Mouse (Mus musculus) liver, embryonic 13.5 days (tissue): ENCODE data around the gene Cnpy1. TPM values are rescaled to one million over a fixed set of nuclear protein-coding genes. Genes with fewer than 3 reads are reported as not detected.

Source experiments
- ATAC-seq: fragments of 200-750 bp; cut with Nextera tagmentation; 2 replicates; pipeline ENCODE4 v1.8.0; 2017; ENCODE audit warnings: low read depth, mild to moderate bottlenecking, moderate number of reproducible peaks, moderate library complexity
- DNase-seq: peaks from one replicate; pipeline ENCODE4 v3.0.0; 2022
- H3K27ac ChIP-seq: fragments of 300-500 bp; sonication (generic); 2 replicates; pipeline ENCODE4 v1.5.1; 2015; ENCODE audit warnings: moderate library complexity, mild to moderate bottlenecking, inconsistent platforms
- H3K27me3 ChIP-seq: fragments of 300-500 bp; sonication (generic); 2 replicates; pipeline ENCODE4 v1.6.1; 2015; ENCODE audit warnings: mild to moderate bottlenecking, inconsistent platforms
- H3K36me3 ChIP-seq: fragments of 300-500 bp; sonication (generic); 2 replicates; pipeline ENCODE4 v1.6.1; 2015; ENCODE audit warnings: mild to moderate bottlenecking, inconsistent platforms
- H3K4me1 ChIP-seq: fragments of 300-500 bp; sonication (generic); replicated peaks from 2 replicates; pipeline ENCODE4 v1.6.1; 2015; ENCODE audit warnings: inconsistent platforms
- H3K4me2 ChIP-seq: fragments of 300-500 bp; sonication (generic); 2 replicates; pipeline ENCODE4 v1.6.1; 2015; ENCODE audit warnings: inconsistent platforms, mild to moderate bottlenecking, moderate library complexity
- H3K4me3 ChIP-seq: fragments of 300-500 bp; sonication (generic); replicated peaks from 2 replicates; pipeline ENCODE4 v1.5.1; 2015; ENCODE audit warnings: mild to moderate bottlenecking, inconsistent platforms
- H3K9ac ChIP-seq: fragments of 300-500 bp; sonication (generic); 2 replicates; pipeline ENCODE4 v1.6.1; 2015; ENCODE audit warnings: mild to moderate bottlenecking, inconsistent platforms
- H3K9me3 ChIP-seq: fragments of 300-500 bp; sonication (generic); replicated peaks from 2 replicates; pipeline ENCODE4 v1.6.1; 2016; ENCODE audit warnings: inconsistent platforms
- WGBS: fragments of 180-500 bp; shearing (Covaris S2); methylation state at CpG from one replicate; pipeline ENCODE4 v1.1.7; 2015; ENCODE audit not compliant: insufficient replicate concordance; 5-methylcytosine and 5-hydroxymethylcytosine counted together
- polyA plus RNA-seq: library from polyadenylated mRNA; unstranded; fragments of >200 nt; fragmentation: Nextera tagmentation; extraction: Ambion mirVana; gene quantifications from 2 replicates; pipeline ENCODE4 v1.2.1, GENCODE M21; 2015

Gene Cnpy1
- polyA plus RNA-seq, 1 experiment from 2014 or later: 0.03 TPM

GRCm38 (mm10) chr5:28262070-28262469, 16.5 kb upstream of the Cnpy1 start:
- Histone ChIP-seq H3K4me1 (no peaks in the 10 kb centered on the region), H3K9me3 (no peaks in the 10 kb centered on the region), H3K36me3 (no peaks in the 10 kb centered on the region), H3K27me3 (no peaks in the 10 kb centered on the region), H3K27ac (no peak overlapping the region), H3K9ac (no peak overlapping the region), H3K4me3 (no peak overlapping the region), H3K4me2 (no peak overlapping the region)
- WGBS: 64% methylated on average over 5 of the region's 5 CpGs
- ATAC-seq (no peak), DNase-seq (no peak)

GRCm38 (mm10) chr5:28259939-28260338, 14.3 kb upstream of the Cnpy1 start:
- H3K27ac ChIP-seq: no peak overlapping the region

GRCm38 (mm10) chr5:28259385-28259784, 13.8 kb upstream of the Cnpy1 start:
- no peaks in the 10 kb centered on the region for H3K27me3 ChIP-seq
- ATAC-seq (no peak), DNase-seq (no peak)
- H3K4me1 ChIP-seq: no peaks in the 10 kb centered on the region
- H3K4me3 ChIP-seq: no peak overlapping the region
- H3K9me3 ChIP-seq: no peaks in the 10 kb centered on the region
- H3K36me3 ChIP-seq: no peaks in the 10 kb centered on the region
- no peak overlapping the region for H3K4me2 ChIP-seq
- no peak overlapping the region for H3K9ac ChIP-seq
- WGBS: 7% methylated on average over 1 of the region's 1 CpGs
- H3K27ac ChIP-seq: no peak overlapping the region

More at GRCm38 (mm10) chr5:28259939-28260338, 14.3 kb upstream of the Cnpy1 start:
- H3K27me3 ChIP-seq: no peaks in the 10 kb centered on the region
- DNase-seq (no peak), ATAC-seq (no peak)
- no peaks in the 10 kb centered on the region for H3K9me3 ChIP-seq
- H3K36me3 ChIP-seq: no peaks in the 10 kb centered on the region
- H3K4me1 ChIP-seq: no peaks in the 10 kb centered on the region
- no peak overlapping the region for H3K4me3 ChIP-seq
- no peak overlapping the region for H3K4me2 ChIP-seq
- 67% methylated on average over 1 of the region's 1 CpGs for WGBS
- no peak overlapping the region for H3K9ac ChIP-seq

- Histone ChIP-seq H3K9ac (no peak overlapping the region), H3K4me3 (no peak overlapping the region), H3K4me2 (no peak overlapping the region), H3K27ac (no peak overlapping the region), H3K27me3 (no peaks in the 10 kb centered on the region), H3K4me1 (no peaks in the 10 kb centered on the region), H3K36me3 (no peaks in the 10 kb centered on the region), H3K9me3 (no peaks in the 10 kb centered on the region)
- no peak for DNase-seq
- ATAC-seq: no peak
- 60% methylated on average over 4 of the region's 4 CpGs for WGBS
Measured at GRCm38 (mm10) chr5:28257816-28258215, 12.2 kb upstream of the Cnpy1 start.

- no peak for ATAC-seq
- Histone ChIP-seq H3K36me3 (no peaks in the 10 kb centered on the region), H3K27ac (no peak overlapping the region), H3K4me1 (no peaks in the 10 kb centered on the region), H3K4me2 (no peak overlapping the region), H3K27me3 (no peaks in the 10 kb centered on the region), H3K9ac (no peak overlapping the region), H3K4me3 (no peak overlapping the region), H3K9me3 (no peaks in the 10 kb centered on the region)
- WGBS: 56% methylated on average over 4 of the region's 4 CpGs
- DNase-seq: no peak
Measured at GRCm38 (mm10) chr5:28252999-28253398, 7.4 kb upstream of the Cnpy1 start.

- DNase-seq (no peak), ATAC-seq (no peak)
- WGBS: 62% methylated on average over 4 of the region's 4 CpGs
- no peak overlapping the region for H3K4me3 ChIP-seq
- no peak overlapping the region for H3K9ac ChIP-seq
- H3K27me3 ChIP-seq: no peaks in the 10 kb centered on the region
- H3K36me3 ChIP-seq: no peaks in the 10 kb centered on the region
- no peaks in the 10 kb centered on the region for H3K4me1 ChIP-seq
- H3K27ac ChIP-seq: no peak overlapping the region
- no peak overlapping the region for H3K4me2 ChIP-seq
- H3K9me3 ChIP-seq: no peaks in the 10 kb centered on the region
Measured at GRCm38 (mm10) chr5:28252260-28252659, 6.7 kb upstream of the Cnpy1 start.

- Histone ChIP-seq H3K9me3 (no peaks in the 10 kb centered on the region), H3K36me3 (no peaks in the 10 kb centered on the region), H3K4me1 (no peaks in the 10 kb centered on the region), H3K27me3 (no peaks in the 10 kb centered on the region), H3K4me2 (no peak overlapping the region), H3K4me3 (no peak overlapping the region), H3K9ac (no peak overlapping the region), H3K27ac (no peak overlapping the region)
- ATAC-seq (no peak), DNase-seq (no peak)
- WGBS: 65% methylated on average over 4 of the region's 4 CpGs
Measured at GRCm38 (mm10) chr5:28251211-28251764, 5.7 kb upstream of the Cnpy1 start.

GRCm38 (mm10) chr5:28250479-28250878, 4.9 kb upstream of the Cnpy1 start:
- no peaks in the 10 kb centered on the region for H3K9me3 ChIP-seq
- DNase-seq (no peak), ATAC-seq (no peak)
- no peak overlapping the region for H3K27ac ChIP-seq
- H3K4me2 ChIP-seq: no peak overlapping the region
- no peaks in the 10 kb centered on the region for H3K4me1 ChIP-seq
- H3K36me3 ChIP-seq: no peaks in the 10 kb centered on the region
- H3K4me3 ChIP-seq: no peak overlapping the region
- H3K9ac ChIP-seq: no peak overlapping the region
- WGBS: 52% methylated on average over 2 of the region's 2 CpGs
- no peaks in the 10 kb centered on the region for H3K27me3 ChIP-seq

GRCm38 (mm10) chr5:28245121-28245520, 485 bp downstream of the Cnpy1 start:
- H3K9ac ChIP-seq: no peak overlapping the region
- WGBS: 42% methylated on average over 4 of the region's 4 CpGs
- H3K4me2 ChIP-seq: no peak overlapping the region
- H3K9me3 ChIP-seq: no peaks in the 10 kb centered on the region
- H3K27me3 ChIP-seq: no peaks in the 10 kb centered on the region
- DNase-seq (no peak), ATAC-seq (no peak)
- no peak overlapping the region for H3K4me3 ChIP-seq
- no peak overlapping the region for H3K27ac ChIP-seq
- H3K36me3 ChIP-seq: no peaks in the 10 kb centered on the region
- no peaks in the 10 kb centered on the region for H3K4me1 ChIP-seq

GRCm38 (mm10) chr5:28243501-28244177, 2.0 kb downstream of the Cnpy1 start:
- H3K27ac ChIP-seq: no peak overlapping the region
- no peak overlapping the region for H3K4me2 ChIP-seq
- WGBS: 50% methylated on average over 8 of the region's 8 CpGs
- H3K9ac ChIP-seq: no peak overlapping the region
- H3K27me3 ChIP-seq: no peaks in the 10 kb centered on the region
- no peak overlapping the region for H3K4me3 ChIP-seq
- H3K36me3 ChIP-seq: no peaks in the 10 kb centered on the region
- no peaks in the 10 kb centered on the region for H3K4me1 ChIP-seq
- DNase-seq: no peak
- no peak for ATAC-seq
- H3K9me3 ChIP-seq: no peaks in the 10 kb centered on the region

GRCm38 (mm10) chr5:28241423-28241822, 4.2 kb downstream of the Cnpy1 start:
- 61% methylated on average over 4 of the region's 4 CpGs for WGBS
- DNase-seq: no peak
- Histone ChIP-seq H3K27ac (no peak overlapping the region), H3K9me3 (no peaks in the 10 kb centered on the region), H3K4me3 (no peak overlapping the region), H3K9ac (no peak overlapping the region), H3K27me3 (no peaks in the 10 kb centered on the region), H3K36me3 (no peaks in the 10 kb centered on the region), H3K4me2 (no peak overlapping the region), H3K4me1 (no peaks in the 10 kb centered on the region)
- ATAC-seq: no peak

- Histone ChIP-seq H3K36me3 (no peaks in the 10 kb centered on the region), H3K4me1 (no peaks in the 10 kb centered on the region), H3K27me3 (no peaks in the 10 kb centered on the region), H3K9ac (no peak overlapping the region), H3K27ac (no peak overlapping the region), H3K9me3 (no peaks in the 10 kb centered on the region), H3K4me3 (no peak overlapping the region), H3K4me2 (no peak overlapping the region)
- WGBS: 65% methylated on average over 5 of the region's 5 CpGs
- DNase-seq (no peak), ATAC-seq (no peak)
Measured at GRCm38 (mm10) chr5:28239829-28240228, 5.8 kb downstream of the Cnpy1 start.
